Mouse (Mus musculus) heart, adult 10 weeks (tissue): Measurements from ENCODE around the gene Grifin. TPM values are rescaled to one million over a fixed set of nuclear protein-coding genes. Genes with fewer than 3 reads are reported as not detected.

Experiments used
- polyA plus RNA-seq: library from polyadenylated mRNA; stranded (reverse); fragments of 350-450 nt; fragmentation: Illumina TruSeq; extraction: RNeasy Lipid Tissue Mini Kit (QIAGEN cat#74804); gene quantifications from one replicate; pipeline ENCODE4 v1.2.3, GENCODE M21; 2014; ENCODE audit warnings: low read depth, low replicate concordance

Grifin gene
- polyA plus RNA-seq: not detected

GRCm38 (mm10) chr5:140564896-140565295 lies at the start of gene Grifin:
Gene Grifin (minus strand): TSS chr5:140565071.

GRCm38 (mm10) chr5:140607001-140607835 lies 42.3 kb upstream of the Grifin start, which contains the start of gene Lfng:
Gene Lfng (plus strand): TSS chr5:140607320.

Other genes starting within 250 kb of the Grifin start
- gene Mad1l1, start 243.5 kb downstream of the Grifin start, polyA plus RNA-seq: 7.6 TPM
- gene Nudt1, start 243.4 kb downstream of the Grifin start, polyA plus RNA-seq: 11.4 TPM
- gene Mrm2, start 233.2 kb downstream of the Grifin start, polyA plus RNA-seq: 13.6 TPM
- gene Snx8, start 175.8 kb downstream of the Grifin start, polyA plus RNA-seq: 14.3 TPM
- gene Eif3b, start 145.7 kb downstream of the Grifin start, polyA plus RNA-seq: 95.6 TPM
- gene Gm4869, start 119.4 kb downstream of the Grifin start, polyA plus RNA-seq: not detected
- gene Chst12, start 59.5 kb downstream of the Grifin start, polyA plus RNA-seq: 6.9 TPM
- gene Lfng, start 42.2 kb upstream of the Grifin start, polyA plus RNA-seq: 5.4 TPM
- 7.3 TPM for gene Ttyh3, start 84.0 kb upstream of the Grifin start, polyA plus RNA-seq
- 5.4 TPM for gene Iqce, start 137.3 kb upstream of the Grifin start, polyA plus RNA-seq
- gene Brat1, start 139.9 kb upstream of the Grifin start, polyA plus RNA-seq: 7.4 TPM
- gene Amz1, start 159.1 kb upstream of the Grifin start, polyA plus RNA-seq: 0.79 TPM